ENCODE assay signal across 27 mouse cellular contexts in genomic region chr6:127494357-127494756, GRCm38 (mm10). TPM values are rescaled to one million over a fixed set of nuclear protein-coding genes. Genes with fewer than 3 reads are reported as not detected.
DNase-seq lines count a peak whose midpoint lies in the region; ATAC-seq and TF ChIP-seq lines count a peak whose summit lies in the region.
"Had no signal": no experiment of that assay in that cellular context is flagged by ENCODE, and none has a peak within 500 bp of the region (broad histone marks: within the 10 kb centered on the region; RNA-seq: fewer than 3 reads in every experiment).

No protein-coding gene starts in this region.

- 0 out of 2 replicates have a peak, but pooled peaks cover 3% of the 10 kb centered on the region for H3K4me1 ChIP-seq in intestine, postnatal 0 days (replicated peaks; ENCODE audit: control insufficient read depth, insufficient read depth, low read length)

- no peak overlapping the region for H3K27ac ChIP-seq in intestine, postnatal 0 days (ENCODE audit: low read depth, low read length)
- H3K27ac ChIP-seq: embryonic facial prominence, embryonic 13.5 days; embryonic facial prominence, embryonic 15.5 days; forebrain, embryonic 10.5 days; forebrain, embryonic 12.5 days had no signal

- no peak overlapping the region for H3K4me3 ChIP-seq in intestine, postnatal 0 days (ENCODE audit: low read depth, low read length)
- H3K4me3 ChIP-seq: embryonic facial prominence, embryonic 13.5 days; embryonic facial prominence, embryonic 15.5 days; erythroblast, embryonic 14.5 days; forebrain, embryonic 10.5 days; forebrain, embryonic 12.5 days had no signal

- WGBS in intestine, postnatal 0 days: 42% methylated on average over 9 of the region's 9 CpGs

- peak; percentile 56 for ATAC-seq in intestine, postnatal 0 days
- ATAC-seq: activated CD4-positive, CD25-positive, alpha-beta regulatory T cell, adult 4 months; CD4-positive, CD25-positive, alpha-beta regulatory T cell, adult 4 months; forebrain, embryonic 14.5 days; forebrain, embryonic 16.5 days; Patski had no signal

- H3K4me2 ChIP-seq in intestine, postnatal 0 days (replicated peaks; ENCODE audit: low read depth): no peak overlapping the region
- H3K4me2 ChIP-seq: embryonic facial prominence, embryonic 13.5 days; embryonic facial prominence, embryonic 15.5 days; forebrain, embryonic 12.5 days had no signal

- no peak overlapping the region for H3K9ac ChIP-seq in intestine, postnatal 0 days (ENCODE audit: low read depth, low read length)
- H3K9ac ChIP-seq: embryonic facial prominence, embryonic 13.5 days; embryonic facial prominence, embryonic 15.5 days; forebrain, embryonic 12.5 days had no signal

- no peaks in the 10 kb centered on the region for H3K9me3 ChIP-seq in intestine, postnatal 0 days (ENCODE audit: control insufficient read depth)
- H3K9me3 ChIP-seq: embryonic facial prominence, embryonic 13.5 days; embryonic facial prominence, embryonic 15.5 days; forebrain, embryonic 10.5 days; forebrain, embryonic 12.5 days; G1E had no signal

- H3K36me3 ChIP-seq in intestine, postnatal 0 days (ENCODE audit: control insufficient read depth, insufficient read depth): no peaks in the 10 kb centered on the region

- TF ChIP-seq CTCF in intestine, postnatal 0 days (IDR thresholded peaks at IDR 0.05; ENCODE audit: low read depth): no peak

- H3K27me3 ChIP-seq in intestine, postnatal 0 days (replicated peaks; ENCODE audit: control insufficient read depth, insufficient read depth, low read length): no peaks in the 10 kb centered on the region
- H3K27me3 ChIP-seq: CH12.LX; embryonic facial prominence, embryonic 13.5 days; embryonic facial prominence, embryonic 15.5 days; forebrain, embryonic 12.5 days; Patski had no signal

- peak; percentile 63 for DNase-seq in heart, adult 11 months
- no peak for DNase-seq in heart, adult 8-10 months (ENCODE audit: low spot score)
- DNase-seq in testis, postnatal 10 days (ENCODE audit: low spot score): peak; percentile 34
- no peak for DNase-seq in testis, postnatal 14 days (ENCODE audit: low spot score)
- DNase-seq in spleen, adult 12 weeks (ENCODE audit: low spot score): no peak
- DNase-seq: adrenal gland, adult 8-10 months; adrenal gland, postnatal 14 days; adrenal gland, postnatal 36 days; B cell, adult 2 months; cerebellum, adult 11-12 months; cerebellum, adult 2 months; cerebellum, adult 9-10 months; cerebellum, postnatal 25 days; embryo, embryonic 11 days had no signal

RNA-seq across cellular contexts. Expression of gene Parp11, which starts 47.7 kb away (rescaled TPM):
- 1 to 10 TPM; 7.6 to 8.3 (median 8.1) TPM for total RNA-seq in heart, adult 8-10 months (2022)
- polyA plus RNA-seq in intestine, postnatal 0 days (2015; fragmentation: Nextera tagmentation; extraction: Ambion mirVana): 8.0 and 8.7 TPM in 2 replicates

Comparison
In these comparisons a context has a peak if more than half of its experiments do, and no peak if none do; other contexts are left out.
1. DNase-seq: peak in heart, adult 11 months (single experiment) and testis, postnatal 10 days (single experiment); none in heart, adult 8-10 months (single experiment), testis, postnatal 14 days (single experiment) and spleen, adult 12 weeks (single experiment).